Mouse (Mus musculus) heart, embryonic 14.5 days (tissue): ENCODE results near the gene Gm17428. TPM values are rescaled to one million over a fixed set of nuclear protein-coding genes. Genes with fewer than 3 reads are reported as not detected.

ENCODE experiments used
- ATAC-seq: fragments of 200-750 bp; cut with Nextera tagmentation; 2 replicates; pipeline ENCODE4 v1.8.0; 2017; ENCODE audit warnings: low read depth, moderate TSS enrichment; ENCODE audit not compliant: insufficient number of reproducible peaks, insufficient read depth, low FRiP score
- H3K27ac ChIP-seq, 2 experiments: fragments of 200-500 bp in 1 of 2; fragments of 300-500 bp in 1 of 2; sonication (generic) in 1 of 2; replicated peaks in 1 of 2; 2 replicates each; pipeline ENCODE4 v1.5.1; 2012 to 2014; ENCODE audit warnings: low read depth in 2 of 2, low read length in 2 of 2, control low read depth in 1 of 2, mild to moderate bottlenecking in 1 of 2, mixed read lengths in 1 of 2; ENCODE audit not compliant: control insufficient read depth in 1 of 2, insufficient read depth in 1 of 2
- H3K27me3 ChIP-seq: fragments of 300-500 bp; sonication (generic); 2 replicates; pipeline ENCODE4 v1.6.1; 2014; ENCODE audit warnings: mild to moderate bottlenecking, low read length, control low read depth; ENCODE audit not compliant: control insufficient read depth, insufficient read depth
- H3K36me3 ChIP-seq: fragments of 300-500 bp; sonication (generic); 2 replicates; pipeline ENCODE4 v1.6.1; 2014; ENCODE audit warnings: mild to moderate bottlenecking, control low read depth, low read length, mixed read lengths; ENCODE audit not compliant: control insufficient read depth, insufficient read depth
- H3K4me1 ChIP-seq, 2 experiments: fragments of 200-500 bp in 1 of 2; fragments of 300-500 bp in 1 of 2; sonication (generic) in 1 of 2; 2 replicates each; pipeline ENCODE4 v1.6.1; 2012 to 2014; ENCODE audit warnings: low read length in 2 of 2, control low read depth in 1 of 2, mixed read lengths in 1 of 2; ENCODE audit not compliant: control insufficient read depth in 2 of 2, insufficient read depth in 2 of 2
- H3K4me2 ChIP-seq: fragments of 300-500 bp; sonication (generic); 2 replicates; pipeline ENCODE4 v1.6.1; 2014; ENCODE audit warnings: mild to moderate bottlenecking, low read length
- H3K4me3 ChIP-seq, 2 experiments: fragments of 200-500 bp in 1 of 2; fragments of 300-500 bp in 1 of 2; sonication (generic) in 1 of 2; 2 replicates each; pipeline ENCODE4 v1.5.1; 2012 to 2014; ENCODE audit warnings: low read length in 2 of 2, mild to moderate bottlenecking in 2 of 2, control low read depth in 1 of 2, low read depth in 1 of 2, moderate library complexity in 1 of 2; ENCODE audit not compliant: control insufficient read depth in 1 of 2, insufficient read depth in 1 of 2
- H3K9ac ChIP-seq: fragments of 300-500 bp; sonication (generic); 2 replicates; pipeline ENCODE4 v1.6.1; 2014; ENCODE audit warnings: mild to moderate bottlenecking, low read length
- H3K9me3 ChIP-seq: fragments of 300-500 bp; sonication (generic); 2 replicates; pipeline ENCODE4 v1.6.1; 2016; ENCODE audit warnings: low read length, control low read depth; ENCODE audit not compliant: control insufficient read depth
- WGBS: fragments of 180-500 bp; shearing (Covaris S2); extraction: QIAGEN DNeasy Blood & Tissue Kit; methylation state at CpG from one replicate; pipeline ENCODE4 v1.1.7; 2014; 5-methylcytosine and 5-hydroxymethylcytosine counted together
- polyA plus RNA-seq: library from polyadenylated mRNA; unstranded; fragments of >200 nt; fragmentation: Nextera tagmentation; extraction: Ambion mirVana; gene quantifications from 2 replicates; pipeline ENCODE4 v1.2.1, GENCODE M21; 2014

Gene Gm17428
- polyA plus RNA-seq, 1 experiment from 2014 or later = not detected

DNA sequence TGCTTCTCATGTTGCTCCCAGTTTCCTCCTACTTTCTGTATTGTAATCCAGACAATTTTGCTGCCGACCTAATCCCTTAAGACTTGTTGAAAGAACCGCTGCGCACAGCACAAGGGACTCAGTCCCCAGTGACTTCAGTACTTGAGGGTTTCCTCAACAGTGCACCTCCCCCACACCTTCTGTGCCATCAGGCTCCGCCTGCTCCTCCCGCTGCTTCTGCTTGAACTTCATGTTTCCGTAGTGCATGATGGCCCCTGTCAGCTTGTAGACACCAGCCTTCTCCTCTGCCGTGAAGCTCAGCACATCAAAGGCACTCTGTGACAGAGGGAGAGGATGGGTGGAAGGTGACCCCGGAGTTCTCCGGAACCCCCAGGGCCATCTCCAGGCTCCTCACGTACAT lies 16.0 kb upstream of the Gm17428 start:
- peaks cover 90% of the 10 kb centered on the region for H3K36me3 ChIP-seq
- WGBS = 38% methylated on average over 10 of the region's 10 CpGs
- H3K4me3 ChIP-seq = peak overlapping the region; percentile 31 to 42; a peak in 3 of 4 replicates
- H3K27ac ChIP-seq = peak overlapping the region; percentile 29 to 87
- peak overlapping the region; percentile 66 for H3K4me2 ChIP-seq
- peak overlapping the region; percentile 83 for H3K9ac ChIP-seq
- H3K27me3 ChIP-seq = no peaks in the 10 kb centered on the region
- ATAC-seq = no peak
- H3K4me1 ChIP-seq = peaks cover 18 to 22% of the 10 kb centered on the region in 2 experiments; a peak in 3 of 4 replicates
- H3K9me3 ChIP-seq = no peaks in the 10 kb centered on the region

DNA sequence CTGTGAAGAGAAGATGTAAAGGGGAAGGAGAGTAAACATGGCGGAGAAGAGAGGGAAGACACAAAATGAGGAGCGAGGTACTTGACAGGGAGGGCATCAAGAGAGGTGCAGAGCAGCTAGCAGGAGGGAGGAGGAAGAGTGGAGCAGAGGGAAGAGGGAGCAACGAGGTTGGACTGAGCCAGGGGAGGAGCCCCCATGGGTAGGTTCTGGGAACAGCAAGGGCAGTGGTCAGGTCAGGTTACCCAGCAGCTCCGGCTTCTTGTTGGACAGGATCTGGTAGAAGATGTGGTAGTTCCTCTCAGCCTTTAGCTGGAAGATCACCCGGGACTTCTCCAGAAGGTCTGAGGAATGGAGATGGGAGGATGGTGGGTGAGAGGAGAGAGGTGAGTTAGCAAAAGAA lies 15.2 kb upstream of the Gm17428 start:
- Histone ChIP-seq H3K27me3 (no peaks in the 10 kb centered on the region), H3K27ac (peak overlapping the region; percentile 71 to 87), H3K4me1 (peaks cover 18 to 24% of the 10 kb centered on the region in 2 experiments; a peak in 3 of 4 replicates), H3K9ac (peak overlapping the region; percentile 83), H3K4me2 (peak overlapping the region; percentile 66), H3K9me3 (no peaks in the 10 kb centered on the region), H3K4me3 (peak overlapping the region; percentile 31 to 42), H3K36me3 (peaks cover 83% of the 10 kb centered on the region)
- no peak for ATAC-seq
- WGBS = 47% methylated on average over 5 of the region's 5 CpGs

GRCm38 (mm10) chr14:54962714-54963113 lies 14.0 kb upstream of the Gm17428 start:
- H3K4me3 ChIP-seq = peak overlapping the region; percentile 42 to 62
- ATAC-seq = no peak
- peaks cover 23 to 36% of the 10 kb centered on the region in 2 experiments for H3K4me1 ChIP-seq
- peak overlapping the region; percentile 71 to 87 for H3K27ac ChIP-seq
- no peaks in the 10 kb centered on the region for H3K27me3 ChIP-seq
- peaks cover 71% of the 10 kb centered on the region for H3K36me3 ChIP-seq
- 46% methylated on average over 7 of the region's 7 CpGs for WGBS
- H3K9ac ChIP-seq = peak overlapping the region; percentile 83
- peak overlapping the region; percentile 66 for H3K4me2 ChIP-seq
- no peaks in the 10 kb centered on the region for H3K9me3 ChIP-seq

- Histone ChIP-seq H3K4me3 (peak overlapping the region; percentile 42 to 62), H3K36me3 (peaks cover 61% of the 10 kb centered on the region), H3K27me3 (no peaks in the 10 kb centered on the region), H3K27ac (peak overlapping the region; percentile 87 to 92), H3K4me1 (peaks cover 27 to 31% of the 10 kb centered on the region in 2 experiments), H3K9ac (peak overlapping the region; percentile 83), H3K4me2 (peak overlapping the region; percentile 66), H3K9me3 (no peaks in the 10 kb centered on the region)
- ATAC-seq = no peak
- 59% methylated on average over 11 of the region's 11 CpGs for WGBS
These were observed 13.0 kb upstream of the Gm17428 start for GRCm38 (mm10) chr14:54963727-54964126.

DNA sequence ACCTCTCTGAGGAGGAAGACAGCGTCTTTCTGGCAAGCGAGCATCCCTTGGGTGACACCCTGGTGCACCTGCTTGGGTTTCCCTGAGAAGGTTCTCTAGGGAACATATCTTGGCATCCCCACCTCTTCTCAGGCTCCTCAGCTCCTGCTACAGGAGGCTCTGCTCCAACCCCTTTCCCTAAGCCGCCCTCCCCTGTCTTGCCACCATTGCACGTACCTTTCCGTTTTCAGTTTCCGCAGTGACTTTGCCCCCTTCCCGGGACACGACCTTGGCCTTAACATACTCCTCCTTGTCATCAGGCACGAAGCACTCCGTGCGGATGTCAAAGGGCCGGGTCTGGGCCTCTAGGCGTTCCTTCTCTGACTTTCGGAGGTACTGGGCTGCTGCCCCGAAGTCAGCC lies 11.7 kb upstream of the Gm17428 start:
- Histone ChIP-seq H3K27me3 (no peaks in the 10 kb centered on the region), H3K27ac (peak overlapping the region; percentile 87 to 92), H3K4me1 (peaks cover 30 to 31% of the 10 kb centered on the region in 2 experiments), H3K36me3 (peaks cover 54% of the 10 kb centered on the region), H3K4me2 (peak overlapping the region; percentile 66), H3K4me3 (peak overlapping the region; percentile 42 to 62), H3K9me3 (no peaks in the 10 kb centered on the region), H3K9ac (peak overlapping the region; percentile 83)
- 25% methylated on average over 15 of the region's 15 CpGs for WGBS
- no peak for ATAC-seq

DNA sequence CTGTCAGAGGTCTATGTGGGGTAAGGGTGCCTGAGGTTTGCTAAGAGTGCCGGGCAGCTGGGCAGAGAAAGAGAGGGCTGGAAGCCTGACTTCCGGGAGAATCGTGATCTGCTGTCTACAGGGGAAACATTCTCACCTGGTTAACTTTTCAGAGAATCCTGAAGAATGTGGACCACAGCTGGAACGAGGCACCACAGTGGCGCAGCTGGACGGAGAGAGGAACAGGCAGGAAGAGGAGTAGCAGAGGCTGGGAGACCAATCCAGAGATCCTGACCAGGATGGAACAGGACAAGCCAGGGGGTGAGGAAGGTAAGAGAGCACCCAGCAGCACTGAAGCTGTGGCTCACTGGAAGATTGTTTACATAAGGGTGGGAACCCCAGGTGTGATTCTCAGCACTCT lies 11.1 kb upstream of the Gm17428 start:
- 20% methylated on average over 6 of the region's 6 CpGs for WGBS
- H3K4me2 ChIP-seq = peak overlapping the region; percentile 66
- H3K27me3 ChIP-seq = no peaks in the 10 kb centered on the region
- no peaks in the 10 kb centered on the region for H3K9me3 ChIP-seq
- peak overlapping the region; percentile 87 to 92 for H3K27ac ChIP-seq
- ATAC-seq = no peak
- peak overlapping the region; percentile 42 to 62 for H3K4me3 ChIP-seq
- H3K4me1 ChIP-seq = peaks cover 27 to 30% of the 10 kb centered on the region in 2 experiments
- peaks cover 54% of the 10 kb centered on the region for H3K36me3 ChIP-seq
- H3K9ac ChIP-seq = peak overlapping the region; percentile 83

- peak within 1 kb of the TSS; percentile 83 for H3K9ac ChIP-seq
- peak; percentile 54 for ATAC-seq
- H3K9me3 ChIP-seq = no peaks in the 10 kb centered on the region
- WGBS = 23% methylated on average over 7 of the region's 7 CpGs
- H3K4me3 ChIP-seq = peak within 1 kb of the TSS; percentile 42 to 62
- peaks cover 54% of the 10 kb centered on the region for H3K36me3 ChIP-seq
- no peaks in the 10 kb centered on the region for H3K27me3 ChIP-seq
- peak within 1 kb of the TSS; percentile 66 for H3K4me2 ChIP-seq
- H3K4me1 ChIP-seq = peaks cover 23 to 27% of the 10 kb centered on the region in 2 experiments
- H3K27ac ChIP-seq = peak within 1 kb of the TSS; percentile 87 to 92
These were observed 10.3 kb upstream of the Gm17428 start, which contains the start of gene Myh6 for GRCm38 (mm10) chr14:54966320-54966977. Gene Myh6, minus strand, starts transcription at chr14:54966927.
